Mouse (Mus musculus): ENCODE data around the gene Olfr113.
"Not testable (repeated sequence)": the region's sequence is repeated elsewhere in the genome, so short reads cannot be mapped to it uniquely, and the experiment has no call there.

Olfr113 gene

DNA sequence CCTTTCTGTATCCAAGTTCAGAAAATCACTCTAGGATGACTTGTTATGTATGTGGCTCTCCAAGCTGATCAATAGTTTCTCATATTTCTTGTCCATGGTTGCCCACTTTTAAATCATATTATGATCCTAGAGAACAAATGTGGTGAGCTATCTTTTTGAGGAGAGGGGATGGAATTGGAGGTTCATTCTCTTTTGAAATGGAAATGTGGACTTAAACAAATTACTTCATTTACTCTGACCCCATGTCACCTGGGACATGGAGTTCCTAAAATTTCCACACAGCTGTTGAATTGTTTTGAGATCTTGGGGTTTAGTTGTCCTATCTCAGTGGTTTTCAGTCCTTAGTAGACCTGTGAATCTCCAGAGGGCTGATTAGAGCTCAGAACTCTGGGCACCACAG, at the start of gene Olfr113:
Gene Olfr113 (minus strand): TSS at position 101 of the 400 bp plus-strand sequence.
- no peak for DNase-seq (ENCODE audit: low spot score in 2 of 2)

DNA sequence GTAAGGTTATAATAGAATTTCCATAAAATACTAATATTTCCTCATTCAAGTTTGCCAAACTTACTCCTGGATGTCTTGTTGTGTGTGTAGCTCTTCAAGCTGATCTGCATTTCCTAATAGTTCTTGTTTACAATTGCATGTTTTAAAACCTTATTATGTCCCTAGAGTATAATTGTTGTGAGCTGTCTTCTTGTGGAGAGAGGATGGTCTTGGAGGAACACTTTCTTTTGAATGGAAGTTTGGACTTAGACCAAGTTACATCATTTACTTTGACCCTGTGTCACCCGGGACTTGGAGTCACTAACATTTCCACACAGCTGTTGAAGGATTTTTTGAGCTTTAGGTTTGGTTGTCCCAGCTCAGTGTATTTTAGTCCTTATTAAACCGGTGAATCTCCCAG, 49.5 kb upstream of the Olfr113 start, which contains the start of the genes Olfr115 and Olfr116:
Gene Olfr115 (minus strand): TSS at position 101 of the 400 bp plus-strand sequence.
Gene Olfr116 (minus strand): TSS at position 191 of the 400 bp plus-strand sequence.
- DNase-seq (ENCODE audit: low spot score in 2 of 2): no peak

DNA sequence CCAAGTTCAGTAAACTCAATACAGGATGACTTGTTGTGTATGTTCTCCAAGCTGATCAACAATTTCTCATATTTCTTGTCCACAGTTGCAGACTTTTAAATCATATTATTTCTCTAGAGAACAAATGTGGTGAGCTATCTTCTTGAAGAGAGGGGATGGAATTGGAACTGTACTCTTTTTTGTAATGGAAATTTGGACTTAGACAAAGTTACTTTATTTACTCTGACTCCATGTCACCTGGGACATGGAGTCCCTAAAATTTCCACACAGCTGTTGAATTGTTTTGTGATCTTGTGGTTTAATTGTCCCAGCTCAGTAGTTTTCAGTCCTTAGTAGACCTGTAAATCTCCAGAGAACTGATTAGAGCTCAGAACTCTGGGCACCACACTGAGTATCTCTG, 15.2 kb upstream of the Olfr113 start, which contains the start of gene Olfr114:
Gene Olfr114 (minus strand): TSS at position 101 of the 400 bp plus-strand sequence.
- no peak for DNase-seq (ENCODE audit: low spot score in 2 of 2)

DNA sequence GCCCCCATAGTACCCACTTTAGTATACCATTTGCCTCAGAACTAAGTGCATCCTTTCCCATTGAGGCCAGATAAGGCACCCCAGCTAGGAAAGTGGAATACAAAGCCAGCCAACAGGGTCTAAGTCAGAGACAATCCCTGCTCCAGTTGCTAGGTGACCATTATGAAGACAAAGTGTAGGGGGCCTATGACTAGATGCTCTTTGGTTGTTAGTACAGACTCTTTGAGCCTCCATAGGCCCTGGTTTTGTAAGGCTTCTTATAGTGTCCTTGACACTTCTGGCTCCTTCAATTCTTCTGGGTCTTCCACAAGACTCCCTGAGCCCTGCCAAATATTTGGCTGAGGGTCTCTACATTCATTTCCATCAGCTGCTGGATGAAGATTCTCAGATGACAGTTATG, 8.1 kb downstream of the Olfr113 start, which contains the start of gene Olfr112:
Gene Olfr112 (minus strand): TSS at position 101 of the 400 bp plus-strand sequence.
- no peak for DNase-seq (ENCODE audit: low spot score in 2 of 2)

DNA sequence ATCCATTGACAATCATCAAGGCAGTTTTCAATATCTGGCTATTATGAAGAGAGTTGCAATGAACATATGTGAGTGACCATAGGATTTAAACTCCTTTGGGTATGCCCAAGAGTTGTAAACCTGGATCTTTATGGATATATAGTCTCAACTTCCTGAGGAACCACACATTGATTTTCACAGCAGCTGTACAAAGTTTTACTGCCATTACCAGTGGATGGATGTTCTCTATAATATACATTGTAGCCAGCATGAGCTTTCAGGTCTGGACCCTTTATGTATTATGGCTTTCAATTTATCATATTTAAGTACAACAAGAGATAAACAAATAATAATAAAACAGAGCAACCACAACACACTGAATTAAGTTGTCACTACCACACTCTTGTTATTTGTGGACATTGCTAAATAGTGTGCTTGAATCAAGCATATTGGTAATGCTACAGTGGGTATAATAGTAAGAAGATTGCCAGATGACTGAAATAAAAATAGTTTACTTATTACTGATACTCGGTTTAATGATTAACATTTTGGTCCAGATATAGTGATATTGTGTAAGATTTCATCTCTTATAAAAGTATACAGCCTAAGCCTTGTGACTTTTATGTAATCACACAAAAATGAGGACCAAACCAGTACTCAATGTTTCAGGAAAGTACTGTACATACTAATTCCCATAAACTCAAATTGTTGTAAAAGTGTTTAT, 18.4 kb downstream of the Olfr113 start:
- DNase-seq (ENCODE audit: low spot score in 2 of 2): no peak

DNA sequence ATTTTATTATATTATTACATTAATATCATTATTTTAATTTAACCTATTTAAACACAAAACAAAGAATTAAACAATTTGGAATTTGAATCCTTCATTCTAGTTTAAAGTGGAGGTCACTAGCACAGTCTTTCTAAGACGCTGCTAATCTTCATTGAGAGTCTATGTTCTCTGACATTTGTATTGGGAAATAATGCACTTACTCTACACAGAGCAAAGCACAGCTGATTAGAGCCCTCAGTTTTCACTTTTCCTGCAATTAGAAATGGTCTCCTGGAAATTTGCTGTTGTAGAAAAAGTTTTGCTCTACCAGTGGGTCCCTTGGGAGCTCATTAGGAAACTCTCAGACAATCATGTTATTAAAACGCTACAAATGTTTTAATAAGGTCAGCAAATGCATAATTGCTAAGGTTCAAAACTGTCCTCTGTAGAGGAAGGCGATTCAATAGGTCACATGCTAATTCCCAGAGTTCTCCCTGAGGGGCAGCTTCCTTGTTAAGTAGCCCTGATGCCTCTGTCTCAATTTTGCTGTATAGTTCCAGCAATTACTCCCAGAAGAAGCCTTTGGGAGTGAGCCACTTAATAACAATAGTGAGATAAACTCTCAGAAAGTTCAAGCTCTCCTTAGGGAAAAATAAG, 33.5 kb downstream of the Olfr113 start:
- no peak for DNase-seq (ENCODE audit: low spot score in 2 of 2)

DNA sequence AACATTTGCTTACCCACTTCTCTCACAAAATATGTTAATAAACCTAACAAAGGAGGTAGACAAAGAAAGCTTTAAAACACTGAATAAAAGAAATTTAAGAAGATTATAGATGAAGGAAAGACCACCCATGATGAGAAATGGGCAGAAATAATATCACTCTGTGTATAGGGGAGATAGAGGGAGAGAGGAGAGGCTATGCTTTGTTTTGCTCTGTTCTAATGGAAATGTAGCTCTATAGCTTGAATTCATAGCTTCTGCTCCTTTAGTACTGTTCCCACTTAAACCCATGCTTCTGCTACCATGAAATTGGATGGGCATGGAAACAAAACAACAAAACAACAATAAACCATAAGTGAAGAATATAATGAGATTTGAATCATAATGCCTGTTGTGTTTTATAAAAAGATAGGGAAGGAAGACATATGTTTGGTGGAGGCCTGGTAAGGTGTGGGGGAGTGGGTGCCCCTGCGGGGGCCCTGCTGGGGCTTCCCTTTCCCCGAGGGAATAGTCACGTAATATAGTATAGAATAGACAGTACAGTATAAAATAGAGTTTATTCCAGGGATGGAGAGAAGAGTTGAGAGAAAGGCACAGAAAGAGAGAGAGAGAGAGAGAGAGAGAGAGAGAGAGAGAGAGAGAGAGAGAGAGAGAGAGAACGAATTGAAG, 35.9 kb downstream of the Olfr113 start:
- no peak for DNase-seq (ENCODE audit: low spot score in 2 of 2)

DNA sequence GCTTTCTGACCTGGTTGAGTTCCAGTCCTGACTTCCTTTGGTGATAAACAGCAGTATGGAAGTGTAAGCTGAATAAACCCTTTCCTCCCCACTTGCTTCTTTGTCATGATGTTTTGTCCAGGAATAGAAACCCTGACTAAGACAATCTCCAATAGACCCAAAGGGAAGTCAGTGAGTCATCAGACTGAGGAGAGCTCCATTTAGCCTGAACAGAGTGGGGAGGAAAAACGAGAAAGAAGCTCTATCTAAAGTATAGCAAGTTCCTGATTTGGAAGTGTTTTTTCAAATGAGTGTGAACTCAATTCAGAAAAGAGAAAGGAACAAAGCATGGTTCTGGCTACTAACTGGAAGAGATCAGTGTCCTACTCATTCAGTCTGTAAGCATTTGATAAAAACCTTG, 39.0 kb downstream of the Olfr113 start:
- peak in 1 of 2 experiments; percentile 1 for DNase-seq (ENCODE audit: low spot score in 2 of 2)

DNA sequence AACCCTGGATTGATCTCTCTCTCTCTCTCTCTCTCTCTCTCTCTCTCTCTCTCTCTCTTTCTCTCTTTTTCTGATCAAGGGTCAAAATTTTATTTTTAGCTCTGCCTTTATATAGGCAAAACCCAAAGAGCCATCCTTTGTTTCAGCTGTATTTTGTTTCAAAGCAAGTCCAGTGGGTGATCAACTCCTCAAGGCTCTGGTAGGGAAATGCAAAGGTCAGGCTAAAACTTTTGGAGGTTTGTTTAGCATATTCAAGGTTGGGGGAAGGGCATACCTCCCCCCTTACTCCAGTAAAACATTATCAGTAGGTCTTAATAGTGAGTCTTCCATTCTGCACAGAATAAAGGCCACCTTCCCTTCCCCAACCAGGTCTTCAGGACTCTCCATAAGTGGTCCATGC, 42.3 kb downstream of the Olfr113 start:
- DNase-seq (ENCODE audit: low spot score in 2 of 2): no peak

DNA sequence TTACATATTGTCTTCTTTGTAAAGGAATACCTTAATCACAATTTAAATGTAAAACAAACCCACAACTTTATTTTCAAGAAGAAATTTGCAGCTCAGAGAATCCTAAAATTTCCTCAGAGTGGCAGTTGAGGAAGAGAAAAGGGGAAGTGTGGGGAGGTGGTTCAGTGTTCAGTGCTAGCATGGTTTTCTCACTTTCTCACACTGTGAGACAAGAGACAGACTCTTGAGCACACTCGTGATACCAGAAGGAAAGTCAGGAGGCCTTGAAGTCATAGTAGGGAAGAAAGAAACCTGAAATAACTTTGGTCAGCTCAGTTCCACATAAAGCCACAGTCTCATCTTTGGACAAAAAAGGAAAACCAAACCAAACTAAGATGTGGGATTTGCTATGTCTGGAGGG, 52.0 kb downstream of the Olfr113 start:
- DNase-seq (ENCODE audit: low spot score in 2 of 2): not testable (repeated sequence)

DNA sequence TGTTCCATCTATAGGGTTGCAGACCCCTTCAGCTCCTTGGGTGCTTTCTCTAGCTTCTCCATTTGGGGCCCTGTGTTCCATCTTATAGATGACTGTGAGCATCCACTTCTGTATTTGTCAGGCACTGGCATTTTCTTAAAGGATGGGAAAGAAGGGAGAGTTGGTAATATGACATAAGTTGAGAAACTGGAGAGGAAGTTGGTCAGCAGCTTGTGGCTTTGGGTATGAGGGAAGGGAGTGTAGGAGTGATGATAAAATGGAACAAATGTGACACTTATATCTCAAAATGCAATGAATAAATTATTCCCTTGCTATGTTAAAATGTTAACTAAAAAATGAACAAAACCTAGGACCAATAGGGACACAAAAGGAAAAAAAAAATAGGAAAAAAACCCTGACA, 52.9 kb downstream of the Olfr113 start:
- DNase-seq (ENCODE audit: low spot score in 2 of 2): peak in 1 of 2 experiments; percentile 8
